Mouse (Mus musculus) monocyte, adult 5-6 weeks (primary cell): Measurements from ENCODE around the gene Rabepk. TPM values are rescaled to one million over a fixed set of nuclear protein-coding genes. Genes with fewer than 3 reads are reported as not detected.
"Not testable (repeated sequence)": the region's sequence is repeated elsewhere in the genome, so short reads cannot be mapped to it uniquely, and the experiment has no call there.

Experiments
- ATAC-seq: fragments of 153-309, 156-312 bp; replicated peaks from 2 replicates; pipeline ENCODE4 v1.8.0; 2017; ENCODE audit warnings: mild to moderate bottlenecking; ENCODE audit not compliant: low TSS enrichment, insufficient number of reproducible peaks, severe bottlenecking, poor library complexity, low FRiP score
- total RNA-seq: library from RNA; stranded (forward); fragments of 200-1000, 200-491, 200-594 nt; gene quantifications from 3 replicates; pipeline ENCODE4 v1.2.3, GENCODE M21; 2017

The Rabepk gene
- total RNA-seq, 1 experiment from 2014 or later: 11.9 TPM

- no peak for ATAC-seq
Measured at GRCm38 (mm10) chr2:34808057-34808456, 8.3 kb upstream of the Rabepk start.

- ATAC-seq: no peak
Measured at GRCm38 (mm10) chr2:34805364-34805950, 5.7 kb upstream of the Rabepk start.

- ATAC-seq: no peak
Measured at GRCm38 (mm10) chr2:34804815-34805214, 5.1 kb upstream of the Rabepk start.

- ATAC-seq: no peak
Measured at GRCm38 (mm10) chr2:34804172-34804571, 4.5 kb upstream of the Rabepk start.

GRCm38 (mm10) chr2:34803746-34804145, 4.0 kb upstream of the Rabepk start:
- no peak for ATAC-seq

GRCm38 (mm10) chr2:34802565-34803245, 3.0 kb upstream of the Rabepk start:
- peak; percentile 19 for ATAC-seq

- ATAC-seq: peak; percentile 96
Measured at GRCm38 (mm10) chr2:34801516-34802482, 2.1 kb upstream of the Rabepk start.

- ATAC-seq: no peak
Measured at GRCm38 (mm10) chr2:34800371-34800770, 659 bp upstream of the Rabepk start.

GRCm38 (mm10) chr2:34795426-34795825, 4.3 kb downstream of the Rabepk start:
- no peak for ATAC-seq

- ATAC-seq: no peak
Measured at GRCm38 (mm10) chr2:34794511-34794910, 5.2 kb downstream of the Rabepk start.

GRCm38 (mm10) chr2:34792543-34792942, 7.2 kb downstream of the Rabepk start:
- not testable (repeated sequence) for ATAC-seq

- peak; percentile 82 for ATAC-seq
Measured at GRCm38 (mm10) chr2:34790282-34790681, 9.4 kb downstream of the Rabepk start.

GRCm38 (mm10) chr2:34784085-34784484, 15.6 kb downstream of the Rabepk start:
- ATAC-seq: peak; percentile 84

- ATAC-seq: no peak
Measured at GRCm38 (mm10) chr2:34783064-34784020, 16.4 kb downstream of the Rabepk start.

- no peak for ATAC-seq
Measured at GRCm38 (mm10) chr2:34777237-34777868, 22.4 kb downstream of the Rabepk start.

- no peak for ATAC-seq
Measured at GRCm38 (mm10) chr2:34774493-34774892, 25.2 kb downstream of the Rabepk start.

- no peak for ATAC-seq
Measured at GRCm38 (mm10) chr2:34773673-34774072, 26.0 kb downstream of the Rabepk start.
